Mouse (Mus musculus) central nervous system, embryonic 14 days (tissue): ENCODE data around the gene Casp7. TPM values are rescaled to one million over a fixed set of nuclear protein-coding genes. Genes with fewer than 3 reads are reported as not detected.

Experiments
- polyA plus RNA-seq: library from polyadenylated mRNA; depleted of rRNA; stranded (reverse); fragments of >200 nt; gene quantifications from 2 replicates; pipeline ENCODE4 v1.2.3, GENCODE M21; 2012; rRNA removed

The Casp7 gene
- 11.1 and 12.6 TPM in 2 replicates for polyA plus RNA-seq

DNA sequence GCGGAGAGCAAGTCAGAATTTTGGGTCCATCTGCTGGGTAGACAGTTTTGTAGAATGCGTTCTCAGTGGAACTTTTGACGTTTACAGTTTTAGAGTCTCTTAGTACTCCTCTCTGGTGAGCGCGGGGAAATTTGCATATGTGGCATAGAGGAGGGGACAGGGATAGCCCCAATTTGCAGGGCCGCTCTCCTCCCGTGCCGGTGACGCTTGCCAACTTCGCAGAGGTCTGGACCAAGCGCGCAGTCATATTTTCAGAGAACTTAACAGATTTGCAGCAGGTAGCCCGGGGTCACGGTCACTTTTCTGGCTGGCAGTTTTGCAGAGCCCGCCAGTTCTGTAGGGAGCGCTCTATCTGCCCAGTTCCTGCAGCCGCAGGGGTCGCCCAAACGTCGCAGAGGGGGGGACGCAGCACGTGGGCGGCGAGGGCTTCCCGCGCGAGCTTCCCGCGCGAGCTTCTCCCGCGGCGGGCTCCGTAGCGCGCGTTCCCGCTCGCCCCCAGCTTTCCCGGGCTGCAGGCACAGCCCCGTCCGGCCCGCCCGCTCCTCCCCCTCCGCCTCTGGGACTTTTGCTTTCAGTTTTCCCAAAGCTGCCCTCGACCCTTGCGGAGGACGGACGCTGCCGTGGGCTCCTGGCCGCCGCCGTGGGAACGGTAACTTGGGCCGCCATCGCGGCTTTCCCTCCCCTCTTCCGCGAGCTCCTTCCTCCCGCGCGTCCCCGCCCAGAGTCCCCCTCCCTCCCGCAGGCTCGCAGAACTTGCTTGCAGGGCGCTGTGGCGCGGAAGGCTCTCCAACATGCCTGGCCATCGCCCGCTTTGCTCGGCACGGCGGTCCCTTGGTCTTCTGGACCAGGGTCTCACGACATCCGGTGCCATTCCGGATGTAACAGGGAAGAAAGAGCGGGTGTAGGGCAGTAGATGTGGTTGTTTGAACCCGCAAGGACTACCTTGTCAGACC lies at the start of gene Casp7:
Gene Casp7 (plus strand): TSS at position 461 of the 953 bp plus-strand sequence.

DNA sequence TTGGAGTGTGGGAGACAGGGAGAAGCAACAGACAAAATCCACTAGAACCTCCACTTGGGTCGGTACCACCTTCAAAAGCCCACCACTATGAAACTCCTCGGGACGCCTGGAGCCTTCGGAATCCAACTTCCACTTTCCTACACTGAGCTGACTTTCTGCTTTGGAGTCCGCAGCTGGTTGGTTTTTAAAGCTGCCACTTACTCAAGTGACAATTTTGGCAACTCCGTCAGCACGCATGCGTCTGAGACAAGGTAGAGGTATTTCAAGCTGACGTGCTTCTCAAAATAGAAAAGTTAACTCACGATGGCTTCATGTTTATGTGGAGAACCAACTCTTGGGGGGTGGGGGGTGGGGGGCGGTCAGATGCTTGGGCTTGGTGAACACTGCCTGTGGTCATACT lies 7.0 kb upstream of the Casp7 start, which contains the start of gene Nrap:
Gene Nrap (minus strand): TSS at position 159 of the 400 bp plus-strand sequence.

DNA sequence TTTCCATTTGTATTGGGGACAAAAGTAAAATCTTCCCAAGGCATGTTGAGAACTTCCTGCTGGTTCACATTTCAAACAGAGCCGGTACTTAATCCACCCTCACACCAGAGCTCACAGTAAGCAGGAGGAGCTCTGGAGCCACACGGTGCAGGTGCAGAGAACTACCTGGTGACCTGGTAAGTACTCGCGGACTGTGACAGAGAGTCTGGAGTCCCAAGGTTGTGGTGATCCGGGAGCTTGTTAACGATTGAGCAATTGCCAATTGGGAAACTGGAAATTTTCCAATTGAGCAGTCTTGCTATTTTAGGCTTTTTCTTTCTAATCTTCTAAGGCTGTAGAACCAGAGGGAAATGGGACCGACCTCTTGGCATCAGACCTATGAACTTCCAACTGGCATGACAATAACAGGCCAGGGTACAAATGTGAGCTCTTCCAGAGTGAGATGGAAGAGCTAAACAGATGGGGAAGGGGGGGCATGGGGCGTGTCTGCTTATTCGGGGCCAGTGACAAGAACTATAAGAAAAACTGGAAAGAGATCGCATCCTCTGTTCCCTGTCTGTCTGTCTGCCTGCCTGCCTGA lies 64.7 kb downstream of the Casp7 start, which contains the start of gene Plekhs1:
Gene Plekhs1 (plus strand): TSS at position 119 of the 580 bp plus-strand sequence.

Other genes with a start within 250 kb of the Casp7 start
- not detected in 2 replicates for gene Habp2, start 110.0 kb upstream of the Casp7 start, polyA plus RNA-seq
- 0.41 and 0.85 TPM in 2 replicates for gene Nrap, start 7.1 kb upstream of the Casp7 start, polyA plus RNA-seq
- 0.20 and 0.28 TPM in 2 replicates for gene Plekhs1, start 64.5 kb downstream of the Casp7 start, polyA plus RNA-seq
- gene Dclre1a, start 151.1 kb downstream of the Casp7 start, polyA plus RNA-seq: 10.7 TPM in 2 replicates
- 12.1 and 13.2 TPM in 2 replicates for gene Nhlrc2, start 151.1 kb downstream of the Casp7 start, polyA plus RNA-seq